Mouse (Mus musculus) thymus, postnatal 4 days (tissue): Measurements from ENCODE around the gene Pold3.

Source experiments
- DNase-seq: peaks from one replicate; pipeline ENCODE4 v3.0.0; 2021

The Pold3 gene

GRCm38 (mm10) chr7:100121376-100121789 is at the start of gene Pold3:
Gene Pold3 (minus strand): TSS chr7:100121565.
- peak; percentile 99 for DNase-seq

- DNase-seq: no peak
Measured at GRCm38 (mm10) chr7:100170756-100171155, 49.4 kb upstream of the Pold3 start.

GRCm38 (mm10) chr7:100168654-100169053 is 47.3 kb upstream of the Pold3 start:
- DNase-seq: no peak

- no peak for DNase-seq
Measured at GRCm38 (mm10) chr7:100163506-100163905, 42.1 kb upstream of the Pold3 start.

GRCm38 (mm10) chr7:100160006-100160405 is 38.6 kb upstream of the Pold3 start:
- DNase-seq: peak; percentile 11

DNA sequence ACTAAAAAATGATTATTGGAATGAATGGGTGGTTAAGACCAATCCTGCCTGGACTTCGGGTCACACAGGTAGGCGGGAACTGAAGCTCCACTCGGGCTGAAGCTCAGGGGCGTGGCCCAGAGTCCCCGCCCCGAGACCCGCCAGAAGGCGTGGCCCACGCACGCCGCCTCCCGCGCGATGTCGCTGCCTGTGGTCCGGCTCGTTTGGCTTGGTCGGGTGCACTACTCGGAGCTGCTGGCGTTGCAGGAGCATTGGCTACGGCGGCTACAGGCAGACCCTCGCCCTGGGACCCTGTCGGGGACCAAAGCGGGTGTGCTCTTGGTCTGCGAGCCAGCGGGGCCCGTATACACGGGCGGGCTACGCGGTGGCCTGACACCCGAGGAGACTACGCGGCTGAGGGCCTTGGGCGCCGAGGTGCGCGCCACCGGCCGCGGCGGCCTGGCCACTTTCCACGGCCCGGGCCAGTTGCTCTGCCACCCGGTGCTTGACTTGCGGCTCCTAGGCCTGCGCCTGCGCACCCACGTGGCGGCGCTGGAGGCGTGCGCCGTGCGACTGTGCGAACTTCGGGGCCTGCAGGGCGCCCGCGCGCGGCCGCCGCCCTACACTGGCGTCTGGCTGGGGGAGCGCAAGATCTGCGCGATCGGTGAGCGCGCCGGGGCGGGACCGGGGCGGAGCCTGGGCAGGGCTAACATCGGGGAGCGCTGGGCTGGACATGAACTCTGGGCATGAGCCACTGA is 37.9 kb upstream of the Pold3 start, which contains the start of gene Lipt2:
TSS of gene Lipt2 (plus strand) at position 173 of the 737 bp plus-strand sequence.
- peak; percentile 89 for DNase-seq

- DNase-seq: no peak
Measured at GRCm38 (mm10) chr7:100157669-100158068, 36.3 kb upstream of the Pold3 start.

GRCm38 (mm10) chr7:100150626-100151025 is 29.3 kb upstream of the Pold3 start:
- no peak for DNase-seq

- DNase-seq: no peak
Measured at GRCm38 (mm10) chr7:100150086-100150485, 28.7 kb upstream of the Pold3 start.

DNA sequence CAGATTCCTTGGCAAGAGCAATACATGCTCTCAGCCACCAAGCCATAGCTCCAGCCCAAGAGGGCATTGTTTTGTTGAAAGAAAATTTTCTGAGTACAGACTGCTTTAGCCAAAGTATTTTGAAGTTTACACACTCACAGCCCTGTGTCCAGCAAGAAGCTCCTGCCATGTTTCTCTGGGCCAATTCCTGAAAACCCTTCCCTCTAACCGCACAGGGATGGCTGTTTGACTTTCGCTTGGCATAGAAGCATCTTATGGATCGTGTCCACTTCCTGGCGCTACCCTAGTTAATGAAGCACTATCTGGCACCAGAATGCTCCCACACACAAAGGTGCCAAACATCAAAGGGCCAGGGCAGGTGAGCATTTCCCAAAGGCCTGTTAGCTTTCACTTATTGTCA is 27.2 kb upstream of the Pold3 start:
- DNase-seq: no peak

DNA sequence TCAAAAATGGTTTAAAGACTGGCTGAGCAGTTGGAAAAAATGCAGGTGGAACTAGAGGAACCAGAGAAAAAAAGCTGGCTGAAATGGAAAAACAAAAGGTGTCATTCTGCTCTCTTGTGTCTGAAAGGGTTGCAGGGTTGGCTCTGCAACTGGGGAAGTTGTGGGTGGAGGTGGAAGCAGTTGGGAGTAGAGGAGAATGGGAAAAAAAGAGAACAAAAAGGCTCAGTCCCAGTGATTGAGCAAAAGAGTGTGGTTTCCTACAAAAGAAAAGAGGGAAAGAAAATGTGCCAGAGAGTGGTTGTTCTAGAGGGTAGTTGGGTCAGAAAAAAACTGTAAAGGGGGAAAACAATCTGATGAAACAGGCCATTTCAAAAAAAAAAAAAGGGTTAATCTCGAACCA is 19.2 kb upstream of the Pold3 start:
- no peak for DNase-seq

DNA sequence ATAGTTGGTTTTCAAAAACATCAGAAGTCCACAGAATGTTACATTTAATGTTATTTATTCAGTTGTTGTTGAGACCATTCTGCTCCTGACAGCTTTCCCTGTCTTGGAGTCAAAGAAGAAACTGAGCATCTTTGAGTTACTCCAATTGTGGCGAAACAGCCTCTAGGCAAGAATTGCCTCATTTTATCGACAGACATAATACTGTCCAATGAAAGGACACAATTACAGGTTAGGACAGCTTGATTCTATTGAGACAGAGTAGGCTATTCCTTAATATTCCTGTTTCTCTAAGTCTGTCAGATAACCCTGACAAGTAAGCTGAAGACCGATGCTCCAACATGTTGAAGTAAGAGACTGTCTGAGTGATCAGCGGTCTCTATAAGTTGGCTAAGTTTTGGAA is 16.7 kb upstream of the Pold3 start:
- no peak for DNase-seq

DNA sequence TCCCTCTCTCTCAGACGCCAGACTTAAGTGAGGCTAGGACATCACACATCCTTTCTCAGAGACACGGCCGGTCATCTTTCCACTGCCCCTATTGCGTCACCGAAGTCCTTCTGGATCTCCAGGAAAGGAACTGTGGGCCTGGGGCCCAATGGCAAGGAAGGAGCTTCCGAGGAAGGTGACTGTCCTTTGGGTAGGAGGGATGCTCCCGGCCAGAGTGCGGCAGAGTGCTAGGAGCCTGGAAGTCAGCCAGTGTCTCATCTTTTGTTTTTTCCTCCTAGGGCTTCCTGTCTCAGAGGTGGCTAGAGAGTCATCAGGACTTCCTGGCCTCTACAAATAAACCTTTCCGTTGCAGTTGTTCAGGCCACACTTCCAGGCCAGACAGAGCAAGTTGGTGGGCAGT is 15.7 kb upstream of the Pold3 start:
- DNase-seq: no peak

- no peak for DNase-seq
Measured at GRCm38 (mm10) chr7:100132379-100132778, 11.0 kb upstream of the Pold3 start.

DNA sequence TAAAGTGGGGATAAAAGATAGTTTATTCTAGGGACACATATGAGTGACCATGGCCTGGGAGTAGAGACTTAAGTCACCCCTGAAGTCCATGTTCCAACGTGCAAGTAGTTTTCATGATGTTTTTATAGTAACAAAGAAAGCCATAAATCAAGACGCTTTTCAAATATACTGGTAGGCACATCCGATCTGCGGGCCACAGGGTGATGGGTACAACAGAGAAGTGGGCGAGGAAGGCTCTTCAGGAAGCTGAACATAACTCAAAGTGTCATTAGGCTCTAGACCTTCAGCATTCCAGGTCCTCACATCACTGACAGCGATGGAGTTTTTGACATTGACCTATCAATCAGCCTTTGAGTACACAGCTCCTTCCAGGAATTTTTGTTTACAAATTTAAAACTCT is 9.2 kb upstream of the Pold3 start:
- no peak for DNase-seq

GRCm38 (mm10) chr7:100128262-100129041 is 7.1 kb upstream of the Pold3 start:
- no peak for DNase-seq

DNA sequence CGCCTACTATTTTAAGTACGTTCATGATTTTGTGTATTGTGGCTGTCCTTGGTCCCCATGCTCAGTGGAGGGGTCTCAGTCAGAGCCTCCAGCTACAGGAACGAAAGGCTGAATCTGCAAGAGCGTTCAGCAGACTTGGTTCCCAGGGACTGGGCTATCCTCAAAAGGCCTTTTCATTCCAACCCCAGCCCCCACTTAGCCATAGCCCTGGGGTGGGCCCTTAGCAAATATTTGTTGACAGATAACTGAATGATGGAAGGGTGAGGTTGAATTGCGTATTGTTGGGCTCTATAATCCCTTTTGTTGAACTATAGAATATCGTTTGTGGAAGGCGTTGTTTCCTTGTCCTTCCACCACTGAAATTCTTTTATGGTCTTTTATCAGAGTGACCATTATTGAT is 5.1 kb upstream of the Pold3 start:
- DNase-seq: no peak

DNA sequence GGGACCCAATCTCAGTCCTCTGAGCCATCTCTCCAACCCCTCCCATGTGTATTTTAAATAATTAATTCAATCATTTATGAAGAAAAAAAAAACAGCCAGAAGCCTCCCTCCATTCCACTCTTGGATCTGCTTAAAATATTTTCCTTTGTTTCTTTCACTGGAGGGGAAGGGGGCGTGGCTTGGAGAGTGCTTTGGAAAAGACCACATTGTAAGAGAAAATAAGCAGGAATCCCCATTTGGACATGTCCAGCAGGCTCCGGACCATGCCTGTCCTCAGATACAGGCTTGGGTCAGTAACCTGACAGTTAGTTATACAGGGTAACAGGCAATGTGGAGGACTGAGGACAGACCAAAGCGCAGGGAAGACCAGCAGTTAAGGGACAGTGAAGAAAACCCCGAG is 3.8 kb upstream of the Pold3 start:
- no peak for DNase-seq

GRCm38 (mm10) chr7:100124211-100124610 is 2.8 kb upstream of the Pold3 start:
- DNase-seq: peak; percentile 77

DNA sequence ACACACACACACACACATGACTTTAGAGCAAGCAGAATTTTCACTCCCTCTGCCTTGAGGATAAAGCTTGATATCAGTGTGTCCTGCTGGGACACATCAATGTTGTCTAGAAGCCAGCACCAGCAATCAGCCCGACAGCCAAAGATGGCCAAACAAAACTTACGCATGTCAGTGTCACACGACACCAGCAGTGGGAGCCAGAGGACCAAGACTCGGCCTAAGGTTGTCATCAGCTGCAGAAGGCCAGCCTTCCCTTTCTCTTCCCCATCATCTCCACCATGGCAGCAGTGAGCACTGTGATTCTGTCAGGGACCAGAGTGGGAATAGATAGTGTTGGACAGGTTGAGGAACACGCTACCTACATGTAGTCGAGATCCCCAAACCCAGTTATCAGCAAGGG is 2.1 kb upstream of the Pold3 start:
- peak; percentile 50 for DNase-seq

- no peak for DNase-seq
Measured at GRCm38 (mm10) chr7:100120791-100121261, 539 bp downstream of the Pold3 start.

DNA sequence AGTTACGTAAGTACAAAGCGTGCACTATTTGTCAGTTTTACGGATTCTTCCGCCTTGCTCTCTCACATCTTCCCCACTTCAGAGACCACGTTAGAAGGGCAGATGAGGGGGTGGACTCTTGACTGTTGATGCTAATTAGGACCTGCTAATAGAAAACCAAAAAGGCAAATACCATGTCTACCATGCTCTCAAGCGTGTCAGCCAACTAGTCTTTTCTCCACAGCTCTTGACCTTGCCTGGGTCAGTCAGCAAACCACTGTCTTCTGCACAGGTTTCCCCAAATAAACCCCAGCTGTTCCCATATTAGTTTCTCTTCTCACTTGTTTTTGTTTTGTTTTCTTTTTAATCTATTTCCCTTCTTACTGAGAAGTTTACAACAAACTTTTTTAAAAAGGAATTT is 7.1 kb downstream of the Pold3 start:
- no peak for DNase-seq

- no peak for DNase-seq
Measured at GRCm38 (mm10) chr7:100113821-100114220, 7.5 kb downstream of the Pold3 start.

GRCm38 (mm10) chr7:100111506-100111905 is 9.9 kb downstream of the Pold3 start:
- no peak for DNase-seq
